Mouse (Mus musculus): ENCODE measurements around the gene Rhoa. TPM values are rescaled to one million over a fixed set of nuclear protein-coding genes. Genes with fewer than 3 reads are reported as not detected.

Gene Rhoa
- polyA plus RNA-seq (2014; fragmentation: Nextera tagmentation; extraction: Ambion mirVana), result 217 and 224 TPM in 2 replicates

- whole genome bisulfite sequencing, result under 1% methylated on average over 80 of the region's 81 CpGs
- peak within 1 kb of the TSS; percentile 91 for H3K9ac ChIP-seq (replicated peaks; ENCODE audit: low read length)
- peak within 1 kb of the TSS; percentile 89 for H3K4me3 ChIP-seq (replicated peaks; ENCODE audit: low read depth, low read length)
- no peaks in the 10 kb centered on the region for H3K27me3 ChIP-seq (ENCODE audit: control insufficient read depth, insufficient read depth, low read length)
- peak within 1 kb of the TSS; percentile 92 for H3K4me2 ChIP-seq (ENCODE audit: low read length)
- peak; percentile 96 for ATAC-seq (ENCODE audit: low FRiP score, low TSS enrichment)
- peaks cover 28% of the 10 kb centered on the region for H3K36me3 ChIP-seq (ENCODE audit: control insufficient read depth, insufficient read depth, low read length)
- DNase-seq, result peak; percentile 99
- peak within 1 kb of the TSS; percentile 97 for H3K27ac ChIP-seq (replicated peaks; ENCODE audit: low read depth, low read length)
- peaks cover 32% of the 10 kb centered on the region for H3K4me1 ChIP-seq (ENCODE audit: control insufficient read depth, insufficient read depth, low read length)
- H3K9me3 ChIP-seq (ENCODE audit: control insufficient read depth, low read length), result no peaks in the 10 kb centered on the region
These were observed at the start of gene Rhoa, which contains the start of gene Tcta for GRCm38 (mm10) chr9:108305629-108306520. TSS of gene Rhoa (plus strand) at chr9:108306129. TSS of gene Tcta (minus strand) at chr9:108306160.

- H3K4me1 ChIP-seq (ENCODE audit: control insufficient read depth, insufficient read depth, low read length), result peaks cover 17% of the 10 kb centered on the region
- no peaks in the 10 kb centered on the region for H3K36me3 ChIP-seq (ENCODE audit: control insufficient read depth, insufficient read depth, low read length)
- WGBS, result 84% methylated on average over 4 of the region's 4 CpGs
- no peak overlapping the region for H3K4me2 ChIP-seq (ENCODE audit: low read length)
- no peaks in the 10 kb centered on the region for H3K27me3 ChIP-seq (ENCODE audit: control insufficient read depth, insufficient read depth, low read length)
- H3K4me3 ChIP-seq (replicated peaks; ENCODE audit: low read depth, low read length), result no peak overlapping the region
- ATAC-seq (ENCODE audit: low FRiP score, low TSS enrichment) (no peak), DNase-seq (no peak)
- H3K9me3 ChIP-seq (ENCODE audit: control insufficient read depth, low read length), result no peaks in the 10 kb centered on the region
- no peak overlapping the region for H3K27ac ChIP-seq (replicated peaks; ENCODE audit: low read depth, low read length)
- H3K9ac ChIP-seq (replicated peaks; ENCODE audit: low read length), result no peak overlapping the region
These were observed 45.4 kb upstream of the Rhoa start for GRCm38 (mm10) chr9:108260526-108260925.

GRCm38 (mm10) chr9:108261865-108262264 is 44.1 kb upstream of the Rhoa start:
- Histone ChIP-seq H3K27me3 (ENCODE audit: control insufficient read depth, insufficient read depth, low read length) (no peaks in the 10 kb centered on the region), H3K4me3 (replicated peaks; ENCODE audit: low read depth, low read length) (peak overlapping the region; percentile 98; the same call in 1 of the 2 replicates), H3K36me3 (ENCODE audit: control insufficient read depth, insufficient read depth, low read length) (no peaks in the 10 kb centered on the region), H3K9me3 (ENCODE audit: control insufficient read depth, low read length) (no peaks in the 10 kb centered on the region), H3K27ac (replicated peaks; ENCODE audit: low read depth, low read length) (no peak overlapping the region), H3K4me2 (ENCODE audit: low read length) (peak overlapping the region; percentile 76), H3K9ac (replicated peaks; ENCODE audit: low read length) (no peak overlapping the region; the same call in 1 of the 2 replicates), H3K4me1 (ENCODE audit: control insufficient read depth, insufficient read depth, low read length) (peaks cover 17% of the 10 kb centered on the region)
- DNase-seq, result no peak
- ATAC-seq (ENCODE audit: low FRiP score, low TSS enrichment), result no peak
- 80% methylated on average over 7 of the region's 7 CpGs for WGBS

- Histone ChIP-seq H3K9ac (replicated peaks; ENCODE audit: low read length) (peak overlapping the region; percentile 92), H3K36me3 (ENCODE audit: control insufficient read depth, insufficient read depth, low read length) (no peaks in the 10 kb centered on the region), H3K27me3 (ENCODE audit: control insufficient read depth, insufficient read depth, low read length) (no peaks in the 10 kb centered on the region), H3K4me1 (ENCODE audit: control insufficient read depth, insufficient read depth, low read length) (peaks cover 17% of the 10 kb centered on the region), H3K4me3 (replicated peaks; ENCODE audit: low read depth, low read length) (peak overlapping the region; percentile 98), H3K27ac (replicated peaks; ENCODE audit: low read depth, low read length) (no peak overlapping the region; the same call in 1 of the 2 replicates), H3K9me3 (ENCODE audit: control insufficient read depth, low read length) (no peaks in the 10 kb centered on the region), H3K4me2 (ENCODE audit: low read length) (peak overlapping the region; percentile 76)
- ATAC-seq (ENCODE audit: low FRiP score, low TSS enrichment) (no peak), DNase-seq (peak; percentile 5)
- WGBS, result 46% methylated on average over 11 of the region's 11 CpGs
These were observed 43.4 kb upstream of the Rhoa start for GRCm38 (mm10) chr9:108262494-108263049.

GRCm38 (mm10) chr9:108263131-108263681 is 42.7 kb upstream of the Rhoa start:
- no peaks in the 10 kb centered on the region for H3K9me3 ChIP-seq (ENCODE audit: control insufficient read depth, low read length)
- DNase-seq (peak; percentile 70), ATAC-seq (ENCODE audit: low FRiP score, low TSS enrichment) (peak; percentile 58)
- WGBS, result under 1% methylated on average over 59 of the region's 62 CpGs
- H3K27ac ChIP-seq (replicated peaks; ENCODE audit: low read depth, low read length), result peak overlapping the region; percentile 89
- H3K9ac ChIP-seq (replicated peaks; ENCODE audit: low read length), result peak overlapping the region; percentile 92
- H3K4me3 ChIP-seq (replicated peaks; ENCODE audit: low read depth, low read length), result peak overlapping the region; percentile 98
- peaks cover 17% of the 10 kb centered on the region for H3K4me1 ChIP-seq (ENCODE audit: control insufficient read depth, insufficient read depth, low read length)
- no peaks in the 10 kb centered on the region for H3K36me3 ChIP-seq (ENCODE audit: control insufficient read depth, insufficient read depth, low read length)
- no peaks in the 10 kb centered on the region for H3K27me3 ChIP-seq (ENCODE audit: control insufficient read depth, insufficient read depth, low read length)
- H3K4me2 ChIP-seq (ENCODE audit: low read length), result peak overlapping the region; percentile 76

GRCm38 (mm10) chr9:108263690-108264190 is 42.2 kb upstream of the Rhoa start, which contains the start of gene Dag1:
TSS of gene Dag1 (minus strand) at chr9:108263958.
- no peaks in the 10 kb centered on the region for H3K36me3 ChIP-seq (ENCODE audit: control insufficient read depth, insufficient read depth, low read length)
- H3K27ac ChIP-seq (replicated peaks; ENCODE audit: low read depth, low read length), result peak within 1 kb of the TSS; percentile 89
- H3K27me3 ChIP-seq (ENCODE audit: control insufficient read depth, insufficient read depth, low read length), result no peaks in the 10 kb centered on the region
- ATAC-seq (ENCODE audit: low FRiP score, low TSS enrichment) (peak; percentile 98), DNase-seq (peak; percentile 98)
- peak within 1 kb of the TSS; percentile 98 for H3K4me3 ChIP-seq (replicated peaks; ENCODE audit: low read depth, low read length)
- H3K4me2 ChIP-seq (ENCODE audit: low read length), result peak within 1 kb of the TSS; percentile 76
- peak within 1 kb of the TSS; percentile 92 for H3K9ac ChIP-seq (replicated peaks; ENCODE audit: low read length)
- H3K4me1 ChIP-seq (ENCODE audit: control insufficient read depth, insufficient read depth, low read length), result peaks cover 17% of the 10 kb centered on the region
- H3K9me3 ChIP-seq (ENCODE audit: control insufficient read depth, low read length), result no peaks in the 10 kb centered on the region
- WGBS, result under 1% methylated on average over 59 of the region's 71 CpGs

- ATAC-seq (ENCODE audit: low FRiP score, low TSS enrichment), result no peak
- 22% methylated on average over 10 of the region's 10 CpGs for WGBS
- H3K9me3 ChIP-seq (ENCODE audit: control insufficient read depth, low read length), result no peaks in the 10 kb centered on the region
- peak overlapping the region; percentile 17; the same call in 1 of the 2 replicates for H3K9ac ChIP-seq (replicated peaks; ENCODE audit: low read length)
- no peaks in the 10 kb centered on the region for H3K36me3 ChIP-seq (ENCODE audit: control insufficient read depth, insufficient read depth, low read length)
- H3K4me2 ChIP-seq (ENCODE audit: low read length), result peak overlapping the region; percentile 76
- DNase-seq, result peak; percentile 22
- peak overlapping the region; percentile 89 for H3K27ac ChIP-seq (replicated peaks; ENCODE audit: low read depth, low read length)
- H3K4me3 ChIP-seq (replicated peaks; ENCODE audit: low read depth, low read length), result peak overlapping the region; percentile 98
- no peaks in the 10 kb centered on the region for H3K27me3 ChIP-seq (ENCODE audit: control insufficient read depth, insufficient read depth, low read length)
- peaks cover 17% of the 10 kb centered on the region for H3K4me1 ChIP-seq (ENCODE audit: control insufficient read depth, insufficient read depth, low read length)
These were observed 41.6 kb upstream of the Rhoa start for GRCm38 (mm10) chr9:108264191-108264921.
